Mouse (Mus musculus): Measurements from ENCODE around the gene Herc6. TPM values are rescaled to one million over a fixed set of nuclear protein-coding genes. Genes with fewer than 3 reads are reported as not detected.
"Not testable (repeated sequence)": the region's sequence is repeated elsewhere in the genome, so short reads cannot be mapped to it uniquely, and the experiment has no call there.

Herc6 gene
- 10 to 100 TPM in 1 of 2 experiments, 1 to 10 TPM in 1; 9.6 to 10.8 TPM for total RNA-seq (2021)

DNA sequence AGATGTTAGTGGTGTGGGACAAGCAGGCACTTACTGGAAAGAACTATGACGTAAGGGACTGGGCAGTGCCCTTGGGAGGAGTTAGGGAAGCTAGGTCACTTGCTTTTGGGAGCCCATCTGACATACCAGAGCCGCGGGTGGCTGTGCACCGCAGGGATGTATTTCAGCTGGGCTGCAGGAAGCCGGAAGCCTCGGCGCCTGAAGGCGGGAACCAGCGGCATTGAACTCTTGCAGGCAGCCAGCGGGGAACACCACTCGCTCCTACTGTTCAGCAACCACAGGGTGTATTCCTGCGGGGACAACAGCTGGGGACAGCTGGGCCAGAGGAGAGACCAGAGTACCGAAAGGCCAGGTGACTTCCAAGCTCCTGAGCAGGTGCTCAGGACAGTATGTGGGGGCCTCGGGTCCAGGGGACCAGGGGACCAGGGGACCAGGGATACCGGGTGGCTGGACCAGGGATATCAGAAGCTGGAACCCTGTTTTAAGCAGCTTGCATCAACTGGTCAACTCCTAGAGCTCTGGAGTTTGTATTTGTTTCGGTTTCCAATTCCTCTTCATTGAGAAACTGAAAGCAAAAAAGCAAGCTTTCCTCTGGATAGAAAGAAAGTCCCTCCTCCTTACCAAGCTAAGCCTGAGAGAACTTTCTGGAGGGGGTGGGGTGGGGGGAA, at the start of gene Herc6:
Herc6 (plus strand) TSS at position 120 of the 668 bp plus-strand sequence.
- peak; percentile 48 to 71 for DNase-seq (ENCODE audit: low spot score in 2 of 2)
- intact Hi-C loops (cut with DNase I) = no loop called here

DNA sequence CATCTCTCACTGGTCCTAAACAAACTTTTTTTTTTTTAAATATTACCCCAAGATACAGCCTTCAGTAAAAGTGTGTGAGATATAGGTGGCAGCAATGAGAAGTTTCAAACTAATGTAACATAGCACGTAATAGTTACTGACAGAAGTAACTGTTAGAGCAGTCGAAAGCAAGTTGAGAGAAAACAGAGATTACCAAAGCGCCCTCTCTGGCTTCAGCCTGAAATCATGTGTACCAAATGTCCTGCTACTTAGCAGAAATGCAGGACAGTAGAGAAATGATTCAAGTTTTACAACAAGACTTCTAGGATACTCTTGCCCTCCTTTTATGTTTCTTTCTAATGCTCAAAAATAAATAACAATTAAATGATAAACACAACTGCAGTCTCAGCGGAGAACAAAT, 49.8 kb upstream of the Herc6 start:
- intact Hi-C loops (cut with DNase I) = loop anchor here (5.0 kb wide), 1 partner anchor 609 kb away; the partner anchor contains the start of genes Nt5c3 and Vmn1r4
- no peak for DNase-seq (ENCODE audit: low spot score in 2 of 2)

DNA sequence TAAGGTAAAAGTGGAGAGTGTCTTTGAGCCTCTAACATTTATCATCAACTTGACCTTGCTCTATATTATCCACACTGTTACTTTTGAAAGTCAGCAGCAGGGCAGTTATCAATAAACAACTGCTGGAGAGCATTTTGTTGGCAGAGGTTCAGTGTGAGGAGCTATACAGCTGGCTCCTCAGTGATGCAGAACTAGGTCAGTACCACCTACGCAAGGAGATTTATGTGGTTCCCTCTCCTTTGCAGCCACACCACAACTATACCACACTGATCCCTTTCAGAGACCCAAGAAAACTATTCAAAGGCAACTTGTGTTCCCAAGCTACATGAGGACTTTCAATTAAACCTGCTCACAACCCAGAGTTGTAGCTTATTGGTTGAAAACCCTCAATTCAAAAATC, 49.4 kb upstream of the Herc6 start:
- intact Hi-C loops (cut with DNase I) = loop anchor here (5.0 kb wide), 1 partner anchor 609 kb away; the partner anchor contains the start of genes Nt5c3 and Vmn1r4
- peak in 1 of 2 experiments; percentile 45 for DNase-seq (ENCODE audit: low spot score in 2 of 2)

DNA sequence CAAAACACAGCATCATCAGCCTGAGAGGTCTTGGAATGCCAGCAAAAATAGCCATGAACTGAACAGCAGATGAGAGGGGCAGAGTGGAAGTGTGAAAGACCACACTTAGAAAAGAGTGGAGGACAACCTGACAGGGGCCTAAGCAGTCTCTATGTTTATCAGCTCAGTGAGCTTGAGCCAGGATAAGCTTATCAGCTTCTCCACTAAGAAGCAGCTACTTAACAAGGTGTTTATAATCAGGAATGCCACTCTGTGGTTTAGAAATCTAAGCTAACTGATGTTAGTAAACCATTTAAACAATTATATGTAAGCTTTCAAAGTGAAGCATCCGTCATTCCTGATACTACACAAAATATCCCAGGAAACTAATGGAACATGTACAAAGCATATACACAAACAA, 48.8 kb upstream of the Herc6 start:
- DNase-seq (ENCODE audit: low spot score in 2 of 2) = no peak
- intact Hi-C loops (cut with DNase I) = loop anchor here (5.0 kb wide), 1 partner anchor 610 kb away; the partner anchor contains the start of genes Nt5c3 and Vmn1r4

DNA sequence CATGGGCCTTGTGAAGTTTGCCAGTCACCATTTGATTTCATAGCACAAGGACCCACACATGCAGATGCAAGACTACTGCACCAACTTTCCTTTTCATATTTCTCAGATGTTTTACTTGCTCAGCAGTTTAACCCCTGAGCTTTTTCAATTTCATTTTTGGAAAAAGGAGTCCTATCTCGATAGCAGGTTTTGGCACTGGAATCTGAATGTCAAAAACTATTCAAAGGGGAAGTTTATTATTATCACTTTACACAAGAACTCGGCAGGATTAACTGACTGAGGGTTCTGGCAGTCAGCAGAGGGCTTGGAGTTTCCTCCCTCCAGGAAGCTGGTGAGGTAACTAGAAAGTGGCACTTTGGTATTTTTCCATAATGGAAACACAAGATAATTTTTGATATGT, 47.4 kb upstream of the Herc6 start:
- intact Hi-C loops (cut with DNase I) = loop anchor here (5.0 kb wide), 1 partner anchor 611 kb away; the partner anchor contains the start of genes Nt5c3 and Vmn1r4

DNA sequence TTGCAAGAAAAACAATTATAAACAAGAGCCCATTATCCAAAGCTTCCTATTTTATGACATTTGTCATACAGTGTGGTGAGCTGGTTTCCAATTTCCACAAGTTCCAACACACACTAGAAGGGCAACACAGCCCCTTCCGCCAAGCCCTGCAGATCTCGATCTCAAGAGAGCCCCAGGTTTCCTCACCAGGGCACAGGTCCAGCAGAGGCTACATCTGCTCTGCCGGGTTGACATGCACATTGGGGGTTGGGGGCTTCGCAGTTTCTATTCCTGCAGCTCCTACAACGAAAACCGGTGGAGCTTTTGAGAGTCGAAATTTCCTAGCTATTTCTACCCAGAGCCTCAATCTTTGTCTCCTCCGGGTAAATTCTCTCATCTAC, 46.6 kb upstream of the Herc6 start:
- DNase-seq (ENCODE audit: low spot score in 2 of 2) = peak in 1 of 2 experiments; percentile 43
- intact Hi-C loops (cut with DNase I) = loop anchor here (2.0 to 5.0 kb wide), 2 partner anchors 169 to 612 kb away; partner anchors contain the start of genes Lancl2, Nt5c3 and Vmn1r4

More for the DNA sequence above, 47.4 kb upstream of the Herc6 start:
- no peak for DNase-seq (ENCODE audit: low spot score in 2 of 2)

DNA sequence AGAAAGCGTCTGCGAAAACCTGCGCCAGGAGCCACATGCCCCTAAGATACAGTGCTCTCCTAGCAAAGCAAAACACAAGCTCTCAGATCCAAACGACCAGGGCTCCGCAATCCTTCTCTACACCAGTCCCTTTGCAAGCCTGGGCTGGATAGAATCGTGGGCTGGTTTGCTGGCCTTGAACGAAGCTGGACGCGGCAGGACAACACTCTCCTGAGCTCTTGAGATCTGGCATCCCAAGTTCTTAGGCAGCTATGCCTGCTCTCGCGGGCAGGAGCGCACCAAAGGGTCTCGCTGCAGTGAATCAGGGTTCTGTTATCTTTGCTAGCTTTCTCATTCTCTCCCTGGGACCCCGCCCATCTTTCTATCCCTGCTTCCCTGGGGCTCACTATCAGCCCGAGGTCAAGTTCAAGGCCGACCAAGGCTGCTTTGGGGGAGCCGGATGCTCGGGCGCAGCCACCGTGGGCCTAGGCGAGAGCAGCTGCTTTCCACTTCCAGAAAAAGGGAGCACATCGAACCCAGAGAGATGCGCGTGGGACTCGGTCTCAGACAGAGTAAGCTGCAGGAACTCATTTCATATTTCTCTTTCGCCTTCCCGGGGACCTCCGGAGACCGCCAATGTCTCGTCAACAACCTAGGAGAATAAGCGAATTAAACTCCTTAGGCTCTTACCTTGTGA, 46.1 kb upstream of the Herc6 start:
- peak; percentile 51 to 59 for DNase-seq (ENCODE audit: low spot score in 2 of 2)
- intact Hi-C loops (cut with DNase I) = loop anchor here (2.0 to 5.0 kb wide), 2 partner anchors 168 to 612 kb away; partner anchors contain the start of genes Lancl2, Nt5c3 and Vmn1r4

DNA sequence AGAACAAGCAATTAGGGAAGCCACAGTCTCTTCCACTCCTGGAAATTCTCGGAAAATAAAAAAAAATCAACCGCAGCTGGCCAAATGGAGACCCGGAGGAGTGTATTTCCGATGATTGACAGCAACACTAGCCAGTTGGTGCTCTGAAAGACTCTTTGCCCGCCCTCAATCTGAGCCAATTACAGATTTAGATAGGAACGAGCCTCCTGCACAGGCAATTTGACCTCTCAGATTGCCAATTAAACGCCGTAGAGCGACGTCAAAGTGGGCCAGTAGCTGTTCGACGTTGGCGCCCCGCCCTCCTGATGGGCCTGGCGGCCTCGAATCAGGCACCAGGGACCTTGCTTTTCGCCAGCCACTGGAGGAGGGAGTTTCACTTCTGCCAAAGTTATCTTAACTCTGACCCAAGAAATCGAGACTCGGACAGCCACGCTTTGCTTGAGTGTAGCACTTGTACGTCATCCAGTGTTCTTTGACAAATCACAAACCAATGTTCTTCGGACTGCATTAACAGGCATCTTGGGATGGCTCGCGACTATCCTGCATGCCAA, 45.3 kb upstream of the Herc6 start, which contains the start of gene Ppm1k:
Ppm1k (minus strand) TSS at position 83 of the 551 bp plus-strand sequence.
- intact Hi-C loops (cut with DNase I) = loop anchor here (2.0 kb wide), 1 partner anchor 167 kb away; the partner anchor contains the start of gene Lancl2
- DNase-seq (ENCODE audit: low spot score in 2 of 2) = peak; percentile 99 to 100

DNA sequence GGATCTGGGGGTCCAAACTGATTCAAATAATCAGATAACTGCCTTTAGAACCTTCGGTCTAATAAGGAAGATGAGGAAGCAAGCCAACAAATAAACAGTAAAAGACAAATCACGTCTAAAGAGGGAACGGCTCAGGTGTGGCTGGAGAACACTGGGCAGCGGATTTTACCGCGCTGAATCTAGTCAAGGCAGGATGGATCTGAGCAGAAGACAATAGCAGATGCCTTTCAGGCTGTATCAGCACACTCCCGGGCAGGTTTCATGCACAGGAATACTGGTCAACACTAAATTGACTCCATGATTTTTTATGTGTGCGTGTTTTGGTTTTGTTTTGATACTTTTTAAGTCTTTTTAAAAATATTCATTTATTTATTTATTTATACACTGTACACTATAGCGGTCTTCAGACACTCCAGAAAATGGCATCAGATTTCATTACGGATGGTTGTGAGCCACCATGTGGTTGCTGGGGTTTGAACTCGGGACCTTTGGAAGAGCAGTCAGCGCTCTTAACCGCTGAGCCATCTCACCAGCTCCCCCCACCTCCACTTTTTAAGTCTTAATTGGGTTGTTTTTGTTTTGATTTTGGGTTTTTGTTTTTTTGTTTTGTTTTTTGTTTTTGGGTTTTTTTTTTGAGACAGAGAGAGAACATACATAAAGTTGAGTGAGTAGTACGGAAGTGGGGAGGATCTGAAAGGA, 44.7 kb upstream of the Herc6 start:
- no peak for DNase-seq (ENCODE audit: low spot score in 2 of 2)
- intact Hi-C loops (cut with DNase I) = loop anchor here (2.0 kb wide), 1 partner anchor 167 kb away; the partner anchor contains the start of gene Lancl2

DNA sequence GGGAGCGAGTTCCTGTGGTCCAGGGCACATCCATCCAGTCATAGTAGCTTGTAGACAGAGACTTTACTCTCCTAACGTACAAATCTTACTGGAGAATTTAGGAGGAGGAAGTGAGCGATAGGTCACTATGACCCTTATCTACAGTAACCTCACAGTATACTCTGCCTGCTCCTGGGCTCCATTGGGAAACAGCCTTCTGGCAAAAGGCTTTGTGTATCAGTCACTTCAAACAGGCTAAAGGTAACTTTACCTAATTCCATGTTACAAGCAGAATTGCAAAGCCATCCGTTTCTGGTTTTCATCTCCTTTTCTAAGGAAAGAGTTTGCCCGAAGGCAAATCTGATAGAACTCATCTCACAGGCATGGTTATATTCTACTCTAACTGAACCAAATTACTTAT, 42.9 kb upstream of the Herc6 start:
- intact Hi-C loops (cut with DNase I) = no loop called here
- DNase-seq (ENCODE audit: low spot score in 2 of 2) = no peak

DNA sequence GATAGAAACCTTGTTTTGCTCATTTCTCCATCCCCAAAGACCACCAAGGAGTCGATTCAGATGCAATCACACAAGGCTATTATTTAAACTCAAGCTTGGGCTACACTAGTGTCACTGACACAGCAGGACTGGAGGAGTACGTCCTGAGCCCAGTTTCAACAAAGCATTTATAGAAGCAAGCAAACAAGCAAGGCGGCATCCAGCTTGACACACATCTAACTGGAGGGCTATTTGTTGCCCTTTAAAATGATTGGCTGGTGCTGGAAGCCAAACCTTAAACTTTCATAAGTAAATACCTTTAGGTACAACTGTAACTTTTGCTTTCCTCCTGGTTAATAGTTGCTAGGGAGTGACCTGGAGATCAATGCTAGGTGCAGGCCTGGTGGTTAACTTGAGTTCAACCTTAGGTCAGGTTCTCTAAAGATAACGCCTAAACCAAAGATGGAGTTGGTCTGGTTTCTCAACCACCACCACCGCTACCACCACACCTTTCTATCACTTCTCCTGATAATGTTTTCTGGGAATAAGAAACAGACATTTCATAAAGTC, 39.8 kb upstream of the Herc6 start:
- DNase-seq (ENCODE audit: low spot score in 2 of 2) = no peak
- intact Hi-C loops (cut with DNase I) = no loop called here

DNA sequence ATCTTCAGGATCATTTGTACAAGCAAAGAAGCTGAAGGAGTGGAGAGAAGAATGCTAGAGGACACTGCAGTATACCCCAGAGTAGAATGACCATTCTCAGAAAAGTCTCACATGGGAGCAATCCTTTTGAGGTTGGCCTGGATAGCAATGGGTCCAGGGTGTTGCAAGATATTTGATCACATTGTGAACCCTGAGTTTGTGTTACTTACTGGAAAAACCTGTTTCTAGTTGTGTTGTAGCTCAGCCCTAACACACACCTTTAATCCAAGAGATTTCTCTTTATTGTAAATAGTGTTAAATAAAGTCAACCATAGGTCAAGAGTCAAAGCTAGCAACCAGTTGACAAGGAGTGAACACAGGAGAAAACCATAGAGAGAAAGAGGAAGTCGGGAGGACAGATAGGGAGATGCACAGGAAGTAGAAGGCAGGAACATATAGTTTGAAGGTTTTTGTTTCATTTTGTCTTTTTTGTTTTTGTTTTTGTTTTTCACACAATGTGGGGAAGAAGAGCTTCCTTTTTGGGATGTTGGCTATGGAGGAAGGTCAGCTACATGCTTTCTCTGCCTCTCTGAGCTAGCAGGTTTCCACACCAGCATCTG, 39.0 kb upstream of the Herc6 start:
- intact Hi-C loops (cut with DNase I) = no loop called here

DNA sequence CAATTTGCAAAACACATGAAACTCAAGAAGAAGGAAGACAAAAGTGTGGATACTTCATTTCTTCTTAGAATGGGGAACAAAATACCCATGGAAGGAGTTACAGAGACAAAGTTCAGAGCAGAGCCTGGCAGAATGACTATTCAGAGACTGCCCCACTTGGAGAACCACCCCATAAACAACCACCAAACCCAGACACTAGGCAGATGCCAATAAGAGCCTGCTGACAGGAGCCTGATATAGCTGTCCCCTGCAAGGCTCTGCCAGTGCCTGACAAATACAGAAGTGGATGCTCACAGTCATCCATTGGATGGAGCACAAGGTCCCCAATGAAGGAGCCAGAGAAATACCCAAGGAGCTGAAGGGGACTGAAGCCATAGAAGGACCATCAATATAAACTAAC, 37.2 kb upstream of the Herc6 start:
- intact Hi-C loops (cut with DNase I) = not testable (repeated sequence)

More for the DNA sequence above, 39.0 kb upstream of the Herc6 start:
- DNase-seq (ENCODE audit: low spot score in 2 of 2) = no peak

DNA sequence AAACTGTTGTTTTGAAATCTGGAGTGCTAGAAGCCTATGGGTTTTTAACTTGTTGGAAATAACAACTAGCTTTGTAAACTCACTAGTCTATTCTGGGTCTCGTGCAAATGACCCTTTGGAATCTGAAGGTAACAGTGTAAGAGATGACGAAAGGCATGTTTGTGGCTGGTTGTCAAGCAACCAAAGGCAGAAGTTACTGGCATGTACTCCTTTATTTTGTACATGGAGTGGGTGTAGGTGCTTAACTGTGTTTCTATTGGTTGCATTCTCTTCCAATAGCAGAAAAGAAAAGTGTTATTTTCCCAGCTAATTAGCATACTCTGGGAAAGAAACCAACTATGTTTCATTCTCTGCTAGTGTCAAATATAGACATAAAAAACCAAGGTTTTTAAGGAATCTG, 35.9 kb upstream of the Herc6 start:
- peak in 1 of 2 experiments; percentile 22 for DNase-seq (ENCODE audit: low spot score in 2 of 2)
- intact Hi-C loops (cut with DNase I) = no loop called here

More for the DNA sequence above, 37.2 kb upstream of the Herc6 start:
- not testable (repeated sequence) for DNase-seq (ENCODE audit: low spot score in 2 of 2)

DNA sequence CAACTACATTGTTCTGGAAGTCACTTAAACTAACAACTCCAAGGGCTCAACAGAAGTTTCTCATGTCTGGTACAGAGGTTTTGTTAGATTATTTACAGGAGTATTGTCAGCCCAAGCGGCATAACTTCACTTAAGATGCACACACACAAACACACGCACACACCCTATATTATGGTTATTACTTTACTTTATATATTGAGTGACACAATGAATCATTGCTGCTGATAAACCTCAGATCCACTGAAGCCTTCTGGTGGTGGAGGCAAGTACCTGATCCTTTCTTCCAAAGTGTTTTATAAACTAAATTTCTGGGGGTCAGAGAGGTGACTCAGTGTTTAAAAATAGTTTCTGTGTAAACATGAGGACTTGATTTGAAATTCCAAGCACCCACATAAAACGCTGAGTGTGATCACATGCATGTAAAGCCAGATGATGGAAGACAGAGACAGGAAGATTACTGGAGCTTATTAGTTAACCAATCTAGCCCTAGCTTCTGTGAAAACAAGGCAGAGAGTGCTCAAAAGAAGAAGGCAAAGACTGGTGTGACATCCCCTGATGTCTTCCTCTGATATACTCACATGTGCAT, 29.5 kb upstream of the Herc6 start:
- DNase-seq (ENCODE audit: low spot score in 2 of 2) = no peak
- intact Hi-C loops (cut with DNase I) = no loop called here

DNA sequence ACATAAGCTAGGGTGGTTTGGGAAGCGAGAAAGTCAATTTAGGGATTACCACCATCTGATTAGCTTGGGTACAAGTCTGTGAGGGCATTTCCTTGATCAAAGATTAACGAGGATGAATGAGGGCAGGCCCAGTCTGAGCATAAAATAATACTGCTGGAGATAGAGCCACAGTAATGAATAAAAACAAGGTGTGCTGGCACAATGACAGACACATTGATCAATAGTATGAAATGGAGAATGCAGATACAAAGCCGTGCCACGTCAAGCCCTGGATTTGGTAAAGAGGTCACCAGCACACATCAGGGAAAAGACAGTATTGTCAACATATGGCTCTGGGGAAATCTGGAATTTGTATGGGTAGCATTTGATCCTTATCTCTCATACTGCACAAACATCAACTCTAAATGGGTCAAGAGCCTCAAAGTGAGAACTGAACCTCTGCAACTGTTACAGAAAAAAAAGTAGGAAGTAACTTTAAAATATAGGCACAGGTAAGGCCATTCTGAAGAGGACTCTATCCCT, 22.9 kb upstream of the Herc6 start:
- DNase-seq (ENCODE audit: low spot score in 2 of 2) = no peak
- intact Hi-C loops (cut with DNase I) = no loop called here

DNA sequence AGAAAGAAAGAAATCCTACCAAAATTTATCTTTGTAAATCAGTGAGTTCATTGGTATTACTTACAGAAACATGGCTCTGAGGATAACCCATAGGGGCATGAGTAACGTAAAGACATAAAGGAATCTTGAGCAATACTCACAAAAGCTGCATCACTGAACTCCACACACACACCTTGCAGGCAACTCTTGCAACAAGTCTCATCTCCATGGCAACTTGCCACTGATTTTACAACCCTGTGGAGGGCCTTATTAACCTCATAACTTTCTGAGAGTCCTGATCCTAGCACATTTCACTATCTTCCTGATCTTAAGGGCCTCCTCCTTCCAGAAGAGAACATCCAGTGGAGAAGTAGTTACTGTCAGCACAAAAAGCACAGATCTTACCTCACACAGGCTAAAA, 17.3 kb upstream of the Herc6 start:
- no peak for DNase-seq (ENCODE audit: low spot score in 2 of 2)

DNA sequence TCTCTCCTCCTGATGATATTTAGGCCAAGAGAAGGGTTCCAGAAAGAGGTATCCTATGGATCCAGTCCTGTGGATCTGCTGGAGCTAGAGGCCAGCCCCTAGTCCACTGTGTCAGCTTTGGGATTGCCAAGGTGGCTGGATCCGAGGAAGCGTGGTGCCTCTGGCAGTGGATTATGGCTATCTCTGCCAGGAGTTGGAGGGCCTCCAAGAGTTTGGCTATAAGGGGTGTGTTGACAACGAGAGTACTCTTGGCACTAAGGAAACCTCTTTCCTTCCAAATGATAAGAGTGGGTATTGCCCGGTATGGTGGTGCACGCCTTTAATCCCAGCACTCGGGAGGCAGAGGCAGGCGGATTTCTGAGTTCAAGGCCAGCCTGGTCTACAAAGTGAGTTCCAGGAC, 15.3 kb upstream of the Herc6 start:
- intact Hi-C loops (cut with DNase I) = no loop called here

More for the DNA sequence above, 17.3 kb upstream of the Herc6 start:
- intact Hi-C loops (cut with DNase I) = no loop called here

More for the DNA sequence above, 15.3 kb upstream of the Herc6 start:
- no peak for DNase-seq (ENCODE audit: low spot score in 2 of 2)

Data from left cerebral cortex, postnatal 25 days (tissue).